Mouse (Mus musculus): ENCODE data around the gene Pbx1.

The Pbx1 gene

DNA sequence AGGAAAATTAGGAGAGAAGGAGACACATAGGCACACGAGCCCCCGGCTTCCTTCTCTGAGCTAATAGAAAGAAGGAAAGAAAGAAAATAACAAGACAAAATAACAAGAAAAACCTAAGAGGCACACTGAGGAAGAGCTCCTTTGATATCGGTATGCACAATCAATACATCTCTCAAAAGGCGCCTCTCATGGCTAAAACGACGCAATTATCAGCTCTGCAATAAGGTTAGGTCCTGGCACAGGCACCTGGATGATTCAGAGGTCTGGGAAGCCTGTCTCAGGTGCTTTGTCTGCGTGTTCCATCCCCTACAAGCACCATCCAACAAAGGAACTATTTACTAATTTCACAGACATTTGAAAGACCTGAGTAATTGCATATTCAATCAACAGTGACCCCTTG is 5.8 kb downstream of the Pbx1 start:
- no peak for DNase-seq (ENCODE audit: low spot score)

- no peak for DNase-seq (ENCODE audit: low spot score)
These were observed 6.9 kb downstream of the Pbx1 start for GRCm38 (mm10) chr1:168425017-168425705.

DNA sequence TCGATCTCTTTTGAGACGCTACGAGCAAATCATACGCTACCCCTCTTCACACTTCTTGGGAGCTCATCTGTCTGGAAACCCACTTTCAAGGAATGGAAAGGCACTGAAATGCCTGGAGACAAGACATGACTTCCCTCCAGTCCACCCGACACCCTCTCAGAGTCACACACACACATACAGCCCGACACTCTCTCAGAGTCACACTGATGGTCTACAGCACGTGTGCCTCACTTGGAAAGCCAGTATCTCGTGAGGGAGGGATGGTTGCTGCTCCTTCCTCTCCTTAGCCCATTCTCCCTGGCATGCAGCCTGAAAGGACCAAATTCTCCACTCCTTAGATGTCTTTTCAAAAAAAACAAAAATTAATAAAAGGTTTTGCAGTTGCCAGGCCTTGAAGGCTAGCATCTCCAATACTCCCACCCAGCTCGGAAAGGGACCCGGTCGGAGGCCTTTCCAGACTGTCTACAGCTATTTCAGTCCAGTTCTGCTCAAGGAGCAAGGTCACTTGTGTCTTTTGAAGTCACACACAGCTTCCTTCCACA is 8.6 kb downstream of the Pbx1 start:
- DNase-seq (ENCODE audit: low spot score) = peak; percentile 20

DNA sequence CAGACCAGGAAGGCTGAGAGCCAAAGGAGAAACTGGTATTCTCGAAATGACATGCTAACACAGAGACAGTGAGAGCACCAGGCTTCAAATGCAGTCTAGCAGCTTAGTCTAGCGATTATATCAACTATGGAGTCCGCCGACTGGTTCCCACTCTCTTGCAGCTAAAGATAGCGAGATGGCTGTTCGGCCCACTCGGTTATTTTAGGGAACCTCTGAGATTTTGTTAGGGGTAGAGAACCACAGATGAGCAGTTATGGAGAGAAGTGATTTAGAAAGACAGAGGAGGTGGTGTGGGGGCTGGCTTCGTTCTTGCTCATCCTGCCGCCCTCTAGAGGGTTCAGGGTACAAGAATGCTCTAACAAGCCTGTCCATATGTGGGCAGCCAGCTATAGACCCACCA is 13.2 kb downstream of the Pbx1 start:
- DNase-seq (ENCODE audit: low spot score) = no peak

- no peak for DNase-seq (ENCODE audit: low spot score)
These were observed 14.4 kb downstream of the Pbx1 start for GRCm38 (mm10) chr1:168417626-168418025.

- no peak for DNase-seq (ENCODE audit: low spot score)
These were observed 15.2 kb downstream of the Pbx1 start for GRCm38 (mm10) chr1:168416729-168417437.

GRCm38 (mm10) chr1:168410611-168411010 is 21.5 kb downstream of the Pbx1 start:
- DNase-seq (ENCODE audit: low spot score) = no peak

DNA sequence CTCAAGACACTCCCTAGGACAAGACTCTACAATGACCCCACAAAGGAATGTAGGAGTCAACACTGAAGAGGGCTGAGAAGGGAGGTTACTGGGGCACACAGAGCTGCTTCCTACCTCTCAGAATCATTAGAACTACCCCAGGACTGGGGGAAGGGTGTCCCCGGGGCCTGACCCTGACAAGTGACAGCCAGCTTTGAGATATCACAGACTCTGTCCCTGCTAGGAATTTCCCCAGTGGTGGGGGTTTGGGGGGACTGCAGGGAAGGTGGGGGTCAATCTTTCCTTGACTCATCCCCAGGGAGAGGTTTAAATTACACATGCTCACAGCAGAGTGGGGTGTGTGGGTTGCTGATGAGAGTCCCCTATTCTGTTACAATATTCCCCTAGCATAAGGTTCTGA is 22.0 kb downstream of the Pbx1 start:
- DNase-seq (ENCODE audit: low spot score) = no peak

GRCm38 (mm10) chr1:168408757-168409156 is 23.3 kb downstream of the Pbx1 start:
- no peak for DNase-seq (ENCODE audit: low spot score)

DNA sequence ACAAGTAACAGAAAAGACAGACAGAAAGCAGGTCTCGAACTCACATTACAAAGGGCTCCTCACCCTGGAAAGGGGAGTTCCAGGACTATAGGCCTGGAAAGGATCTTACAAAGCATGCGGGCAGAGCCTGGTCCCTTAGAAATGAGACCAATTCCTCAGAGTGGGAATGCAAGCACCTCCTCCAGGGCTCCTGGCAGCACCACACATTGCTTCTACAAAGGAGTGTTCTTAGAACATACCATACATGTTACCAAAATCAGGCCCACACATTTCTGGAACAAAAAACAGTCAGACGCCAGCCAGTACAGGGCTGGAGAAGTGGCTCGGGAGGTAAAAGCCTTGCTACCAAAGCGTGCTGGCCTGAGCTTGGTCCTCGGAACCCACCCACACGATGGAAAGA is 24.1 kb downstream of the Pbx1 start:
- no peak for DNase-seq (ENCODE audit: low spot score)

DNA sequence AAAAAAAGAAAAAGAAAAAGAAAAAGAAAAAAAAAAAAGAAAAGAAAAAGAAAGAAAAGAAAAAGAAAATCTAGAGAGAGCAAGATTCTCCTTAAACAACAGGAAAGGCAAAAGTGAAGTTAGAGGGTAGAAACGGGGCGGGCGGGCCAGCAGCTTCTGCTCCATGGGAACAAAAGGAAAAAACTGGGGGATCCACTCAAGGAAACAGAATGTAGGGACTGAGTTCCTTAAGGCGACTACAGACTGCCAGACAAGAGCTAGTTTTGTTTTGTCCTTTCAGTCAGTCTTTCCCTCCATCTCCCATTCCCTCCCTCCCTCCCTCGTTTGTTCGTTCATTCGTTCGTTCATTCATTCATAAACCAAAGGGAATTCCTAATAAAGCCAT is 25.8 kb downstream of the Pbx1 start:
- no peak for DNase-seq (ENCODE audit: low spot score)

DNA sequence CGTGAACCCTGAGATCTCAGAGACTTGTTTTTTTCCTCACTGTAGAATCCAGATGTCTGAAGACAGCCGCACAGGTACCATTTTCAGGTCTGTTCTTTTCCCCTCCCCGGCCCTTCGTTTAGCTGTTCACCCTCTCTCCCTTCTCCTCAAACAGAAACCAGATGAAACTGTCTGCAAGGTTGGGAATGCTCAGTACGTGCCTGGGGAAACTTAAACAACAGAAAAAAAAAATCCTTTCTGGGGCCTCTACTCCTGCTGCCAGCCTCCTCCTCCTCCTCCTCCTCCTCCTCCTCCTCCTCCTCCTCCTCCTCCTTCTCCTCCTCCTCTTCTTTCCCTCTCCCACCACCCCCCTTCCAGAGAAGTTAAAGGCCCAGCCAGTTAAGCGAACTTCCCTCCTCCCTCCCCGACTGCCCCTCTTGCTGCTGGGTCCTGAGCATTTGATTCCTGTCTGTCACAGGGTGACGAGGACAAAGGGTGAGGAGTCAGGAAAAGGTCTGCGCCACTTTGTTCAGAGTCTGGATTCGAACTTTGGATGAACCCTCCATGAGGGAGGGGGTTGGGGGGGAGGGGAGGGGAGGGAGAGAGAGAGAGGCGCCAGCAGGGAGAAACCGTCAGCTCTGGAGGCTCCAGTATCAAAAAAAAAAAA is 26.3 kb downstream of the Pbx1 start:
- DNase-seq (ENCODE audit: low spot score) = no peak

- no peak for DNase-seq (ENCODE audit: low spot score)
These were observed 28.5 kb downstream of the Pbx1 start for GRCm38 (mm10) chr1:168403529-168403928.

DNA sequence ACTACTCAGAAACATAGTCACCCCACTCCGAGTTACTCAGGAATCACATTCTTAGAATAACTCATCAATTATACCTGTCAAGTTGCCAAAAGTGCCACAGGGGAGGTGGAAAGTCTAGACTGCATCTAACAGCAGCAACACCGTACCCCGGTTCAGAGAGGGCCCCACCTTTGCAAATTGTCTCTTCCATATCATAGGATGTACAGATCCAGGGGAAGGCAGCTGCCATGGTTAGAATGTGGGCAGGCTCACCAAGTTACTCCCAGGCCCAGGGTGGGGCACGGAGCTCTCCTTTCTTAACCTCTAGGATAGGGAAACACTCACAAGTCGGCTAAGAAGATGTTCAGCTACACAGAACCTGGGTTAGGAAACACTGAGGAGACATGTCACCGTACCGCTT is 29.4 kb downstream of the Pbx1 start:
- no peak for DNase-seq (ENCODE audit: low spot score)

- DNase-seq (ENCODE audit: low spot score) = no peak
These were observed 36.4 kb downstream of the Pbx1 start for GRCm38 (mm10) chr1:168395523-168396159.

GRCm38 (mm10) chr1:168394535-168394934 is 37.5 kb downstream of the Pbx1 start:
- DNase-seq (ENCODE audit: low spot score) = no peak

GRCm38 (mm10) chr1:168393456-168393855 is 38.6 kb downstream of the Pbx1 start:
- no peak for DNase-seq (ENCODE audit: low spot score)

- DNase-seq (ENCODE audit: low spot score) = no peak
These were observed 39.6 kb downstream of the Pbx1 start for GRCm38 (mm10) chr1:168392500-168392853.

DNA sequence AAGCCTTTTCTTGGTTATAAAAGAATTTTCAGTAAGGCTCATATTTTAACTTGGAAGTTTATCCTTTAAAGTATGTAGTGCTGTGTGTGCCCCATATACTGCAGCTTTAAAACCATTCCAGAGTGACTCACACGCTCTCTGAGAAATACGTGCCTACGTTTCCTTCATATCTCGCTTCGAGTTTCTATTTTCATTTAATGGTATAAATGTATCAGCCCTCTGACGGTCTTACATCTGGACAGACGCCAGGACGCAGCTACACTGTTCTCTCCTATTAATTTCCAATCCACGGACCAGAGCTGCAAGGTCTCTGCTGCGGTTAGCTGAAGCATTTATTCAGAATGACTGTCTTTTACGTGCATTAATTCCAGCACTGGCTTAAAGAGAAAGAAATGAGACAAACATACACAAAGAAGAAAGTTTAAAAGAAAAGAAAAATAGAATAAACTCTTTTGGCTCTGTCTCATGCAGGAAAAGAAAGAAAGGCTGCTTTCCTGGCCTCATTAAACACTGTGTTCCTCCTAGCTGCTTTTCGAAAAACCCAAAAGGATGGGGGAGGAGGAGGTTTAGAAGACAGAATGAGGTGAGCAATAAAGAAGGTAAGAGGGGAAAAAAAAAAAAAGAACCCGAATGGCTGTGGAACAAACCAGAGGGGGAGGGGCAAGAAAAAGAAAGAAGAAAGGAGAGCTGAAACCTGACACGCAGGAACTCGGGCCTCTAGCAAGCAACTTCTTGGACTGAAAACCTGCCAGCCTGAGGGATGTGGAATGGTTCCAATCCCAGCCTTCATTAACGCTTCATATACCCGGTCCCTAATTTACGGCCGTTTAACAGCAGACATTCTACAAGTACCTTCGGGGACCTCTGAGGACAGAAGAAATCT is 40.2 kb downstream of the Pbx1 start:
- no peak for DNase-seq (ENCODE audit: low spot score)

GRCm38 (mm10) chr1:168390748-168391147 is 41.3 kb downstream of the Pbx1 start:
- no peak for DNase-seq (ENCODE audit: low spot score)

GRCm38 (mm10) chr1:168386159-168386558 is 45.9 kb downstream of the Pbx1 start:
- no peak for DNase-seq (ENCODE audit: low spot score)

DNA sequence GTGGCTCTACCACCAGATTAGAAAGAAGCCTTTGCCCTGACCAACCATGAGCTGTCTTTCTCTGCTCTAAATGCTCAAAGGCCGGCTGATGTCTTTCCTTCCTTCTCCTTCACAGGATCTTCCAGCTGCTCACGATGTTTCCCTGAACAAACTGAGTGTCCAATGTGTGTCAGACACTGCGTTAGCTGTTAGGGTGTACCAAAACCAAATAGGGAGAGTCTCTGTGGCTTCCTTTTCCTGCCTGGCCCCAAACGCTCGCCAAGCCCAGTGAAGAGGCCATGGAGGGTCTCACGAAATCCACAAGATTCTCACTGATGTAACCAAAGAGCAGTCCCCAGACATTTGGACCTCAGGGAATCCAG is 47.5 kb downstream of the Pbx1 start:
- DNase-seq (ENCODE audit: low spot score) = no peak
